Mouse (Mus musculus) neural tube, embryonic 11.5 days (tissue): ENCODE results near the gene Eipr1. TPM values are rescaled to one million over a fixed set of nuclear protein-coding genes. Genes with fewer than 3 reads are reported as not detected.

Source experiments
- ATAC-seq: fragments of 200-750 bp; cut with Nextera tagmentation; 2 replicates; pipeline ENCODE4 v1.8.0; 2017; ENCODE audit warnings: moderate number of reproducible peaks, mild to moderate bottlenecking, moderate TSS enrichment, moderate library complexity; ENCODE audit not compliant: insufficient read depth, low FRiP score, low TSS enrichment
- DNase-seq: peaks from one replicate; pipeline ENCODE4 v3.0.0-alpha.2; 2015; ENCODE audit warnings: low spot score
- H3K27ac ChIP-seq: fragments of 300-500 bp; sonication (generic); 2 replicates; pipeline ENCODE4 v1.5.1; 2014; ENCODE audit warnings: low read depth, mild to moderate bottlenecking, low read length
- H3K27me3 ChIP-seq: fragments of 300-500 bp; sonication (generic); 2 replicates; pipeline ENCODE4 v1.6.1; 2014; ENCODE audit warnings: mild to moderate bottlenecking, low read length, mixed read lengths; ENCODE audit not compliant: control insufficient read depth, insufficient read depth
- H3K36me3 ChIP-seq: fragments of 300-500 bp; sonication (generic); 2 replicates; pipeline ENCODE4 v1.6.1; 2014; ENCODE audit warnings: mild to moderate bottlenecking, low read length, moderate library complexity, mixed read lengths; ENCODE audit not compliant: control insufficient read depth, insufficient read depth
- H3K4me1 ChIP-seq: fragments of 300-500 bp; sonication (generic); 2 replicates; pipeline ENCODE4 v1.6.1; 2014; ENCODE audit warnings: low read length, mixed read lengths; ENCODE audit not compliant: control insufficient read depth, insufficient read depth
- H3K4me2 ChIP-seq: fragments of 300-500 bp; sonication (generic); 2 replicates; pipeline ENCODE4 v1.6.1; 2014; ENCODE audit warnings: low read depth, mild to moderate bottlenecking, moderate library complexity
- H3K4me3 ChIP-seq: fragments of 300-500 bp; sonication (generic); 2 replicates; pipeline ENCODE4 v1.5.1; 2014; ENCODE audit warnings: low read depth, low read length
- H3K9ac ChIP-seq: fragments of 300-500 bp; sonication (generic); 2 replicates; pipeline ENCODE4 v1.6.1; 2014; ENCODE audit warnings: mild to moderate bottlenecking, low read length
- H3K9me3 ChIP-seq: fragments of 300-500 bp; sonication (generic); 2 replicates; pipeline ENCODE4 v1.6.1; 2016; ENCODE audit warnings: low read length; ENCODE audit not compliant: control insufficient read depth
- WGBS: fragments of 180-500 bp; shearing (Covaris S2); extraction: QIAGEN DNeasy Blood & Tissue Kit; methylation state at CpG from one replicate; pipeline ENCODE4 v1.1.7; 2014; 5-methylcytosine and 5-hydroxymethylcytosine counted together
- polyA plus RNA-seq: library from polyadenylated mRNA; unstranded; fragments of >200 nt; fragmentation: Nextera tagmentation; extraction: Ambion mirVana; gene quantifications from 2 replicates; pipeline ENCODE4 v1.2.1, GENCODE M21; 2014

The Eipr1 gene
- polyA plus RNA-seq, 1 experiment from 2014 or later = 55.1 TPM

DNA sequence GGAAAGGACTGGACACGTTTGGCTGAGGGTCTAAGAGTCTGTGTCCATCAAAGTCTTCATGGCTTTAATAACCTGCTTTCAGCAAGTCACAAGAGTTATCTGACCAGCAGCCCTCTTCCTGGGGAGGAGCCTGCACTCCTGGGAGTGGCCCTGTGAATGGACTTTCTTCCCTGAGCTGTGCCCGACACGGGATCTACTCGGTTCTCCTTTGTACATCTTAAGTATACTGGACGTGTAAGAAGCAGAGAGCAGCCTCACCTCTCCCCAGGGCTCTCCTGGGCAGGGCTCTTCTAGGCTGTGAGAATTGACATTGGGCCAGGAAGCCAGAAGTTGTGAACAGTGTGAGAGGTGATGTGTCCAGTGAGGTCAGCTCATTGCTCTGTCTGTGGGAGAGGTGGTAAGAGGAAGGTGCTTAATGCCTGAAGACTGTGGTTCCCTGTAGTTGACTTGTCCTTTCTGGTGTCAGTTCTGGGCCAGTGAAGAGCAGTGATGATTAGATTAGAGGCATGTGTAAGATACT lies 89.6 kb downstream of the Eipr1 start:
- Histone ChIP-seq H3K27me3 (no peaks in the 10 kb centered on the region), H3K36me3 (no peaks in the 10 kb centered on the region), H3K9me3 (no peaks in the 10 kb centered on the region), H3K4me2 (no peak overlapping the region), H3K27ac (no peak overlapping the region), H3K4me3 (no peak overlapping the region), H3K4me1 (peaks cover 6% of the 10 kb centered on the region; the same call in 1 of the 2 replicates), H3K9ac (no peak overlapping the region)
- ATAC-seq = no peak
- DNase-seq = no peak
- 88% methylated on average over 5 of the region's 5 CpGs for WGBS

- no peak overlapping the region for H3K9ac ChIP-seq
- DNase-seq = no peak
- no peaks in the 10 kb centered on the region for H3K36me3 ChIP-seq
- H3K4me2 ChIP-seq = no peak overlapping the region
- ATAC-seq = no peak
- H3K27me3 ChIP-seq = no peaks in the 10 kb centered on the region
- no peaks in the 10 kb centered on the region for H3K9me3 ChIP-seq
- H3K4me3 ChIP-seq = no peak overlapping the region
- no peak overlapping the region for H3K27ac ChIP-seq
- WGBS = 88% methylated on average over 8 of the region's 8 CpGs
- H3K4me1 ChIP-seq = peaks cover 12% of the 10 kb centered on the region
Observed at GRCm38 (mm10) chr12:28845811-28846210, 94.2 kb downstream of the Eipr1 start.

- Histone ChIP-seq H3K9me3 (no peaks in the 10 kb centered on the region), H3K4me2 (no peak overlapping the region), H3K27me3 (no peaks in the 10 kb centered on the region), H3K9ac (no peak overlapping the region), H3K36me3 (no peaks in the 10 kb centered on the region), H3K4me3 (no peak overlapping the region), H3K27ac (no peak overlapping the region), H3K4me1 (peaks cover 12% of the 10 kb centered on the region)
- 73% methylated on average over 6 of the region's 6 CpGs for WGBS
- DNase-seq = no peak
- ATAC-seq = no peak
Observed at GRCm38 (mm10) chr12:28847401-28847800, 95.8 kb downstream of the Eipr1 start.

- Histone ChIP-seq H3K4me3 (no peak overlapping the region), H3K27me3 (no peaks in the 10 kb centered on the region), H3K4me1 (peaks cover 12% of the 10 kb centered on the region), H3K36me3 (no peaks in the 10 kb centered on the region), H3K4me2 (no peak overlapping the region), H3K9me3 (no peaks in the 10 kb centered on the region), H3K27ac (peak overlapping the region; percentile 63), H3K9ac (peak overlapping the region; percentile 5; the same call in 1 of the 2 replicates)
- 51% methylated on average over 18 of the region's 18 CpGs for WGBS
- DNase-seq (peak; percentile 57), ATAC-seq (peak; percentile 63)
Observed at GRCm38 (mm10) chr12:28848726-28849612, 97.4 kb downstream of the Eipr1 start.

- DNase-seq (peak; percentile 66), ATAC-seq (peak; percentile 75)
- Histone ChIP-seq H3K4me1 (peaks cover 9% of the 10 kb centered on the region; the same call in 1 of the 2 replicates), H3K4me2 (no peak overlapping the region), H3K27ac (peak overlapping the region; percentile 87), H3K27me3 (no peaks in the 10 kb centered on the region), H3K36me3 (no peaks in the 10 kb centered on the region), H3K9me3 (no peaks in the 10 kb centered on the region), H3K4me3 (no peak overlapping the region), H3K9ac (no peak overlapping the region)
- whole genome bisulfite sequencing = 50% methylated on average over 11 of the region's 11 CpGs
Observed at GRCm38 (mm10) chr12:28859495-28860263, 108.1 kb downstream of the Eipr1 start.

DNA sequence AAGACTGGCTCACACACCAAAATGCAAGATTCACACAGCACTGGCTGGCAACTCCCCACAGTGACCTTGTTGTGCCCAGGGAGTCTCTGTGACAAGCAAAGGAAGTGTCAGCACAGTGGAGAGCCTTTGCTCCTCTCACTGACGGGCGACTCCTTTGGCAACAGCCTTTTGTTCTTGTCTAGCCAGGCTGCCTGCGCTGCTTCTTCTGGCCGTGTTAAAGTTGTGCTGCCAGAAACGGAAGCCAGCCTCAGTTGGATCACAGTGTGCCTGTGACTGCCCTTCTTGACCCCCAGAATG lies 108.6 kb downstream of the Eipr1 start:
- H3K9ac ChIP-seq = no peak overlapping the region
- H3K27me3 ChIP-seq = no peaks in the 10 kb centered on the region
- H3K4me1 ChIP-seq = peaks cover 9% of the 10 kb centered on the region; the same call in 1 of the 2 replicates
- H3K27ac ChIP-seq = peak overlapping the region; percentile 87
- H3K4me3 ChIP-seq = no peak overlapping the region
- DNase-seq (peak; percentile 68), ATAC-seq (peak; percentile 58; the same call in 1 of the 2 replicates)
- no peak overlapping the region for H3K4me2 ChIP-seq
- no peaks in the 10 kb centered on the region for H3K36me3 ChIP-seq
- H3K9me3 ChIP-seq = no peaks in the 10 kb centered on the region
- 16% methylated on average over 5 of the region's 5 CpGs for WGBS

DNA sequence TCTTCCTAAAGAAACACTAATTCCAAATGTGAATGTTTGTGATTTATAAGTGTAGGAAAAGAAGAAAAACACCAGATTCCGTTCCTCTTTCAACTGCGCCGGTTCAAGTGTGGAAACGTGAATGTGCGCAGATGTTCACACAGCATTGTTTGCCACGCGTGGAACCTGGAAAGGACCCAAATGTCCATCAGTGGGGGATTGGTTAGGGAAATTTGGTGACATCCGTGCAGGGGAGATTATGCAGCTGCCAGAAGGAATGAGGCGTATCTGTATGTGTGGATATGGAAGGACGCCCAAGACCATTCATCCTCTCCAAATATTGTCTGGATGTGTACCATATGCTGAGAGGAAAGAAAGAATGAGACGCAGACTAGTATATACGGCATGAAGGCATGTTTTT lies 111.7 kb downstream of the Eipr1 start:
- H3K9ac ChIP-seq = no peak overlapping the region
- no peak for DNase-seq
- no peaks in the 10 kb centered on the region for H3K9me3 ChIP-seq
- peaks cover 9% of the 10 kb centered on the region for H3K4me1 ChIP-seq
- no peak overlapping the region for H3K4me2 ChIP-seq
- H3K27me3 ChIP-seq = no peaks in the 10 kb centered on the region
- H3K36me3 ChIP-seq = no peaks in the 10 kb centered on the region
- no peak for ATAC-seq
- 84% methylated on average over 12 of the region's 12 CpGs for whole genome bisulfite sequencing
- H3K4me3 ChIP-seq = no peak overlapping the region
- no peak overlapping the region for H3K27ac ChIP-seq

DNA sequence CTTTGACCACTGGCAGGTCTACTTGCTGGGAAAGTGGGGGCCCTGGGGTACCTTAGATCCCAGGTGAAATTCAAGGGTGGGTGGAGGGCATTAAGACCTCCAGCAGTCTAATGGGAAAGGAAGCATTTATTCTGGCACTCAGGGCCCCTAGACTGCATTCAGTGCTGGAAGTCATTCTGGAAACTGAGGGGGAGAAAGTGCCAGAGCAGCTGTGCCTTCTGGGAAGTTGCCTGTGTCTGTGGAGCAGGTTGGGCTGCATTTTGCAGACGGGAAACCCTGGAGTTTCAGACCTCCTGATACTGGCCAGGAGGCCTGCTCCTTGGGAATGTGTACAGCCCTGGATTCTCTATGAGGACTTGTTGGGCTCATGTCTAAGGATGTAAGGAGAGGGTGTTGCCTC lies 114.5 kb downstream of the Eipr1 start:
- ATAC-seq (no peak), DNase-seq (no peak)
- H3K4me1 ChIP-seq = no peaks in the 10 kb centered on the region; the same call in 1 of the 2 replicates
- H3K27me3 ChIP-seq = no peaks in the 10 kb centered on the region
- H3K9me3 ChIP-seq = no peaks in the 10 kb centered on the region
- no peak overlapping the region for H3K4me2 ChIP-seq
- H3K4me3 ChIP-seq = no peak overlapping the region
- H3K36me3 ChIP-seq = no peaks in the 10 kb centered on the region
- peak overlapping the region; percentile 21; the same call in 1 of the 2 replicates for H3K27ac ChIP-seq
- 63% methylated on average over 1 of the region's 1 CpGs for WGBS
- no peak overlapping the region for H3K9ac ChIP-seq
